Mouse (Mus musculus) gastrocnemius, adult 18-20 months (tissue): Measurements from ENCODE around the gene P3h1. TPM values are rescaled to one million over a fixed set of nuclear protein-coding genes. Genes with fewer than 3 reads are reported as not detected.

Source experiments
- DNase-seq: peaks from one replicate; pipeline ENCODE4 v3.0.0; 2021; ENCODE audit warnings: low spot score
- total RNA-seq, 2 experiments: library from RNA; stranded (reverse); gene quantifications; 2 replicates each; pipeline ENCODE4 v1.2.3; 2021

The P3h1 gene
- total RNA-seq, 2 experiments from 2014 or later = 9.1 to 9.4 TPM

DNA sequence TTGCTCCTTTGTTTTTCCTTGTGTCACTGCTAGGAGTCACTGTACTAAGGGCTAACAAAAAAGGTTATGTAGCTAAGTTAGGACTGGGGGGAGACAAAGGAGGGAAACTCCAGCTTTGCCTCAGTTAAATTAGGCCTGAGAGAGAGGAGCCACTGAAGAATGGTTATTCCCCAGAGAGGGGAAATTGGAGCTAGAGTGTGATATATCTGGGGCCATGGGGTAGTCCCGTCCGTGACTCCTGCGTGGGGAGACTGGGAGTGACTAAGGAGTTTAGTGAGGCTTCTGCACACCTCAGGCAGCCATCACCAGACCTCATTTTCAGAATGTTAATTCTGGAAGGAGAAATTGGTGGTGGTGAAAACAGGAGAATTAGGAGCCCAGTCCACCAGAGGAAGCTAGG, 1.6 kb downstream of the P3h1 start:
- DNase-seq = no peak

DNA sequence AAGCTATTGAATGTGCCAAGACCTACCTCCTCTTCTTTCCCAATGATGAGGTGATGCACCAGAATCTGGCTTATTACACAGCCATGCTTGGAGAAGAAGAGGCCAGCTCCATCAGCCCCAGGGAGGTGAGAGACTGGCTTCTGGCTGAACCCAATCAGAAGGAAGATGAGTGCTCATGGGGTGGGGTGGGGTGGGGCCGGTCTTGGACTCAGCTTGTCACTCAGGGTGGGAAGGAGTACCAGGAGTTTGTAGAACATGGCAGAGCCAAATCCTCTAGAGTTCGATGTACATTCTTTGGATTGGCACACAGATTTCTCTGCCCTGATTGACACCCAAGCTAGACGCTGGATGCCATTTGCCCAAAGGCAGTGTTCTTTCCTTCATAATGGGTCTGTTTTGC, 5.9 kb downstream of the P3h1 start:
- DNase-seq = no peak

GRCm38 (mm10) chr4:119239181-119239682, 6.5 kb downstream of the P3h1 start:
- DNase-seq = peak; percentile 59

- no peak for DNase-seq
These were observed 8.9 kb downstream of the P3h1 start for GRCm38 (mm10) chr4:119241664-119242063.

GRCm38 (mm10) chr4:119242571-119242970, 9.9 kb downstream of the P3h1 start:
- no peak for DNase-seq

DNA sequence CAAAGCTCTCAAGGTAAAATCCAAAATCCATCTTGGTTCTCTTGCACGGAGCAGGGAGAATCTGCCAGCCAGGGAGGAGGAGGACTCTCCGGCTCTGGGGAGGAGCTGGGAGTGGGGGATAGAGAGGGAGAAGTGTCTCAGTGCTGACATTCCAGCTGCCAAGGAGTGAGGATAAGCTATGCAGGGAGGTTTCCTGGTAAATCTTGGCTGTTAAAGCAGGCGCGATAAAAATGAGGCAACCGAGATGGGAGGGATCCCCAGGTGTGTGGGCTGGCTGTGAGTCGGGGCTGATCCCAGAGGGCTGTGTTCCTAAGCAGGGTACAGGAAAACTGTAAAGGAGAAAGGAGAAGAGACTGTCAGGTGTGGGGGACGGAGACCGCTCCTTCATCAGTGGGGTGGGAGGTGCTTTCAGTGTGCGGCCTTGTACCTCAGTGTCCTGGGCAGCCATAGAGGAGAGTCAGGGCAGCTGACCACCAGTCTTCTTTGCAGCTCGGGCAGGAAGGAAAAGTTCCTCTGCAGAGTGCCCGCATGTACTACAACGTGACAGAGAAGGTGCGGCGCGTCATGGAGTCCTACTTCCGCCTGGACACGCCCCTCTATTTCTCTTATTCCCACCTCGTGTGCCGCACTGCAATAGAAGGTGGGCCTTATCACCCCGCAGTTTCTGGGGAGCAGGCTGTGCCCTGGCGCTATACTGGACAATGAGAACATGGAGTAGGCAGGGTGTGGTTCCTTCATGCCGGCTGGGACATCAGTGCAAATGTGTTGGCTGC, 11.9 kb downstream of the P3h1 start:
- DNase-seq = no peak

- DNase-seq = no peak
These were observed 12.8 kb downstream of the P3h1 start for GRCm38 (mm10) chr4:119245556-119245955.

DNA sequence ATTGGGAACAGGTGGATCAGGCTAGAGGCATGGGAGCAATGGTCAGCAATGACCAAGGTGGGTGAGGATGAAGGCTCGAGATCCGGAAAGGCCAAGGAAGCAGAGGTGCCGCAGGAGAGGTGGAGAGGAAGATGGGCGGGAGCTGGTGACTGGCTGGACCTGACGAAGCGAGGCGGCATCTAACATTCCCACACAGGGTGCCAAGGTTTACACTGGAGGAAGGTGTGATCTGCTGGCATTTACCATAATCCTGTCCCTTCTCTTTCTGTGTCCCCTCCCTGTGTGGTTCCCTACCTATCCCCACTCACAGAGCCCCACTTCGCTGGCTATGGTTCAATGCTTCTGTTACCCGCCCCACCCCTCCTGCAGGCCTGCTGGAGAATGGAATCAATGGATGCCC, 13.2 kb downstream of the P3h1 start:
- DNase-seq = no peak

DNA sequence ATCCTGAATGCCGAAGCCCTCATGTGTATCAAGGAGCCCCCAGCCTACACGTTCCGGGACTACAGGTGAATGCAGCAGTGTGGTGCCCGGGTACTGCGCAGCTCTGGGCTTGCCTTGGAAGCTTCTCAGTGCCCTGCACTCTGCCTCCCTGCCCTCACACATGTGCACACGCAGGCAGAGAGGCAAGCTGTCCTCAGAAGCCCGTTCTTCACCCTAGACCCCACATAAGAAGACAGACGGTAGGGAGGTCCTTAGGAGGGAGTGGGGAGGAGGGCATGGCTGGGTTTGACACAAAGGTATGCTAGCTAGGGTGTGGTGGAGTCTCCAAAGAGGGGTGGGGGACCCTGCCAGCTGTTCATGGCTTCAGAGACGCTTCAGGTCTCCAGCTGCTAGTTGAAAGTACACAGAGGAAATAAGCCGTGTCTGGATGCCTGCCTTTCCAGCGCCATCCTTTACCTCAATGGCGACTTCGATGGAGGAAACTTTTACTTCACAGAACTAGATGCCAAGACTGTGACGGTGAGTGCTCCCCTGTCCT, 14.0 kb downstream of the P3h1 start:
- no peak for DNase-seq

DNA sequence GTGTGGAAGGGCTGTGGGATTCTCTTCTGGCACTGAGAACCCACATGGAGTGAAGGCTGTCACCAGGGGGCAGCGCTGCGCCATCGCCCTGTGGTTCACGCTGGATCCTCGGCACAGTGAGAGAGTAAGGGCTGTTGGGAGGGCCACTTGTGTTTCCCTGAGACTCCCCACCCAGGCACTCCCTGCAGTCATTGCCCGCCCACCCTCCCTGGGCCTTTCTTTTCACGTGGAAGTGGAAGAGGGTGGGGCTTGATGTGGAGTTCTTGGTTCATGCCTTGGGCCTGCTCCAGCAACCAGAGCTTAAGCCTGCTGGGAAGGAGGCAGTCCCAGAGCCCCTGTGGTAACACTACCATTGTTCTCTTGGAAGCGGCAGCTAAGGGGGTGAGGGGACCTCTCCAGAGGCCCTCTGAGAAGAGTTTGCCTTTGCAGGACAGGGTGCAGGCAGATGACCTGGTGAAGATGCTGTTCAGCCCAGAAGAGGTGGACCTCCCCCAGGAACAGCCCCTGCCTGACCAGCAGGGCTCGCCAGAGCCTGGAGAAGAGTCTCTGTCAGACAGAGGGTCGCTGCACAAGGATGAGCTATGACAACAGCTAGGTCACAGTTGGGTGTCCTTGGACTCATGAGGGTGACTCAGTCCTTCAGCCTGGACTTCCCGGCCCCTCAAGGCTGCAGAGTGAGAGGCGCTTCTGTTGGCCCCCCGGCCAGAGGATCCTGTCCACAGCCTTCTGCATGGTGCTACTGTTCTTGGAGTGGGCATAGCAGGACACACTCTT, 14.9 kb downstream of the P3h1 start:
- DNase-seq = peak; percentile 76

- DNase-seq = no peak
These were observed 15.8 kb downstream of the P3h1 start for GRCm38 (mm10) chr4:119248407-119248965.

DNA sequence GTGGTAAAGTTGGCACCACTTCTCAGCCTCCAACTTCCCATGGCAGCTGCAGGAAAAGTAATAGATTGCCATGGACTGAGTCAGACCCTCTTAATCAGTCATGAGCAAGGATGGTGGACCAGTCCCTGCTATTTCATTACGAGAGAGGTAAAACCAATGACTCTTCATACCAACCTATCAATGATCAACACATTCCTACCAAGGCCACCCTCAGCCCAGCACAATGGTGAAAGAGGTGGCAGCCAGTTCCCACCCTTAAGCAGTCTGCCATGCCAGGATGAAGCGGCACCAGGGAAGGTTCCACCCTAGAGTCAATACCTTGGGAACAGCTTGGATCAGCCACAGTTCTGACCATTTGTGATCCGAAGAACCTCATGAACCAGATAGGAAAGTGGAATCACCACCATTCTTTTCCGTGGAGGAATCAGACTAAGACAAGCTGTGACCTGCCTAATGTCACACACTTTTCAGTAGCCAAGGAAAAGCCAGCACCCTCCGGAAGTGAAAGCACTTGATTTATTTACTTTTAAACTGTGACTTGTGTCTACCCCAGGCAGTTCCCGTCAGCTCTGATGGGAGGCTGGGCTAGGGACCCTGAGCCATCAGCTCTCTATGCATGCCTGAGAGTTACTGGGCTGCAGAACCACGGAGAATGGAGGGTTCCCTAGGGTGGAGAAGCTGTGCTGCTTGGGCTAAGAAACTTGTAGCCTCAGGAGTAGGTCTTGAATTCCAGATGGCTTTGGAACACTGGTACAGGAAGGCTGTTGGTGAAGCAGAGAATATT, 19.5 kb downstream of the P3h1 start:
- no peak for DNase-seq

- DNase-seq = no peak
These were observed 21.4 kb downstream of the P3h1 start for GRCm38 (mm10) chr4:119254012-119254618.

- no peak for DNase-seq
These were observed 22.6 kb downstream of the P3h1 start, which contains the start of gene Cldn19 for GRCm38 (mm10) chr4:119255351-119255750. Cldn19 (plus strand) TSS chr4:119255414.

- DNase-seq = no peak
These were observed 24.4 kb downstream of the P3h1 start for GRCm38 (mm10) chr4:119257083-119257482.

DNA sequence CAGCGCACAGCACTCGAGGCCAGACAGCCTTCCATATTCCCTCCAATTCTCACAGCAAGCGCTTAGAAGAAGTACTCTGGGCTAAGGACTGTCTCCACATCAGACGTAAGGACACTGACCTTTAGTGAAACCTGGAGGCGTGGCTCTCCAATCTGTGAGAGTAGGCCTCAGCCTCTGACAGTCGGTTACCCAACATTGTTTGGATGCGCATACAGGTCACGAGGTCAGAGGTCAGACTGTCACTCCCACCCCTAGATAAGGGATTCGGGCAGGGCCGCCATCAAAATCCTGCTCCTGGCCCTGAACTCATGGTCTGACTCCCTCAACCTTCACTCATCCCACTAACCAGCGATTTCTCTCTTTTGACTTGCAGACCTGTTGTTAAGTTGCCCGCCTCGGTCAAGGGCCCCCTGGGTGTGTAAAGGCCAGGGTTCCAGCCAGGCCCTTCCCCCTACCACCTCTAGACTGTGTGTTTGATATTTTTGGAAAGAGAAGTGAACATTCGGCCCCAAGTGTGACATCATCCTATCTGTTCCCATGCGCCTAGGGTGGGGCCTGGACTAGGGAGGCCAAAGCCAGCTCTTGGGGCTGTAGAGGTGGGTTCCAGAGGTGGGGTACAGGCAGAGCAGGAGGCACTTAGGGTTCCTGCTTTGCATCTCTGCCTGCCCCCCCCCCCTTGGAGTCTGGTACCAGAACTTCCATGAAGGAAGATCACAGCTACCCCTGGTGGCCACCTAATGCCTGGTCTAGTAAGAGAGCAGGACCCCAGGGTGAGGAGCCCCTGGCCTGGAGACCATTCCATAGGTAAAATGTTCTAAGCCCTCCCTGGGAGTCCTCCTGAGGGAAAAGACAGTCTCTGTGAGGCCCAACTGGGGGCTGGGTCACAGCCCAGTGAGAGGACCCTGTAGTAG, 26.9 kb downstream of the P3h1 start:
- no peak for DNase-seq

GRCm38 (mm10) chr4:119261087-119261713, 28.5 kb downstream of the P3h1 start:
- no peak for DNase-seq

DNA sequence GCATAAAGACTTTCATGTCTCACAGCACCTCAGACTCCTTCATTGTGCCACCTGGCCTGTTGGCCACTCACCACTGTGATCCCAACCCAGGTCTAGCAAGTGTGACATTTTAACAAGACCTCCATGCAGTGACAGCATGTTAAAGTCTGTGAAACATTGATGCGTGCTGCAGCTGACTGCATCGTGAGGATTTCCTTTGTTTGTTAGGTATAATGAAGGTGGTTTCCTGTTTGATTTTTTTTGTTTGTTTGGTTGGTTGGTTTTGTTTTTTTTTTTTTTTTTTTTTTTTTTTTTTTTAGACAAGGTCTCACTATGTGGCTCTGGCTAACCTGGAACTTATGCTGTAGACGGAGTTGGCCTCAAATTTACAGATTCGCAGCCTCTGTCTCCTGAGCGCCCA, 29.8 kb downstream of the P3h1 start:
- no peak for DNase-seq

GRCm38 (mm10) chr4:119263459-119263858, 30.7 kb downstream of the P3h1 start:
- DNase-seq = no peak
